Mouse (Mus musculus) small intestine, adult 2 months (tissue): ENCODE data around the gene Insrr. TPM values are rescaled to one million over a fixed set of nuclear protein-coding genes. Genes with fewer than 3 reads are reported as not detected.
A peak's percentile ranks its signal among the peaks of the same experiment; 100 is the strongest.
"Not testable (repeated sequence)": the region's sequence is repeated elsewhere in the genome, so short reads cannot be mapped to it uniquely, and the experiment has no call there.

Experiments used
- H3K27ac ChIP-seq: fragments of 200-500 bp; 2 replicates; pipeline ENCODE4 v1.5.1; 2012; ENCODE audit warnings: low read depth, low read length, control low read depth, inconsistent platforms; ENCODE audit not compliant: insufficient read depth
- H3K27me3 ChIP-seq: fragments of 200-500 bp; 2 replicates; pipeline ENCODE4 v1.6.1; 2012; ENCODE audit warnings: mild to moderate bottlenecking, moderate library complexity, low read length, inconsistent platforms; ENCODE audit not compliant: control insufficient read depth, insufficient read depth
- H3K36me3 ChIP-seq: fragments of 200-500 bp; 2 replicates; pipeline ENCODE4 v1.6.1; 2012; ENCODE audit warnings: mild to moderate bottlenecking, low read length, control low read depth, inconsistent platforms; ENCODE audit not compliant: control insufficient read depth, insufficient read depth
- H3K4me1 ChIP-seq: fragments of 200-500 bp; 2 replicates; pipeline ENCODE4 v1.6.1; 2012; ENCODE audit warnings: low read length, inconsistent platforms, mixed read lengths; ENCODE audit not compliant: control insufficient read depth, insufficient read depth, insufficient read length
- H3K4me3 ChIP-seq: fragments of 200-500 bp; 2 replicates; pipeline ENCODE4 v1.5.1; 2012; ENCODE audit warnings: low read depth, mild to moderate bottlenecking, control low read depth, inconsistent platforms, low read length, moderate library complexity
- CTCF ChIP-seq: fragments of 200-500 bp; IDR thresholded peaks from 2 replicates; pipeline ENCODE4 v1.5.1; 2012; ENCODE audit warnings: low read depth, mild to moderate bottlenecking, control low read depth, inconsistent platforms, low read length, moderate library complexity, mixed read lengths; ENCODE audit not compliant: insufficient replicate concordance, insufficient read length; ENCODE audit errors: extremely low read depth
- POLR2A ChIP-seq: fragments of 200-500 bp; IDR thresholded peaks from 2 replicates; pipeline ENCODE4 v1.6.1; 2012; ENCODE audit warnings: low read depth, mild to moderate bottlenecking, control low read depth, inconsistent platforms, low read length, moderate library complexity
- WGBS: fragments of 180-500 bp; shearing (Covaris S2); methylation state at CpG from one replicate; pipeline ENCODE4 v1.1.7; 2018; 5-methylcytosine and 5-hydroxymethylcytosine counted together
- polyA plus RNA-seq: library from polyadenylated mRNA; depleted of rRNA; stranded (reverse); fragments of >200 nt; gene quantifications from 2 replicates; pipeline ENCODE4 v1.2.3, GENCODE M21; 2012

Insrr gene
- polyA plus RNA-seq, 1 experiment: 2.6 TPM

GRCm38 (mm10) chr3:87811297-87811696 is 14.5 kb downstream of the Insrr start:
- Histone ChIP-seq H3K4me1 (no peaks in the 10 kb centered on the region), H3K36me3 (no peaks in the 10 kb centered on the region), H3K27me3 (peaks cover 25% of the 10 kb centered on the region), H3K4me3 (no peak overlapping the region), H3K27ac (no peak overlapping the region)
- TF ChIP-seq POLR2A: no peak
- no peak for TF ChIP-seq CTCF
- 73% methylated on average over 8 of the region's 8 CpGs for whole genome bisulfite sequencing

DNA sequence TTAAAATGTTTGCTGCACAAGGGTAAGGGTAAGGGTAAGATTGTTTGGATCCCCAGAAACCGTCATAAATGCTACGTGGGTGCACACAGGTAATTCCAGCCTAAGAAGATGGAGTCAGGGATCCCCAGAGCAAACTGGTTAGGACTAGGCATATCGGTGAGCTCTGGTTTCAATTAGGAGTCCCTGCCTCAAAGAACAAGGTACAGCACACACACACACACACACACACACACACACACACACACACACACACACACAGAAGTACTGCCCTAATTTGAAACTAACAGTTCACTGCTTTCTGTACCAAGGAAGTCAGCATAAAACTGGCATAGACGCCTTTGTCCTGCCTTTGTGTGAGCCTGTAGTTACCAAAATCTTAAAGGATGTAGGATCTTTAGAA is 15.7 kb downstream of the Insrr start:
- Histone ChIP-seq H3K4me3 (no peak overlapping the region), H3K27ac (no peak overlapping the region), H3K4me1 (peaks cover 2% of the 10 kb centered on the region; the same call in 1 of the 2 replicates), H3K27me3 (peaks cover 27% of the 10 kb centered on the region), H3K36me3 (no peaks in the 10 kb centered on the region)
- TF ChIP-seq POLR2A (no peak), CTCF (no peak)
- 64% methylated on average over 4 of the region's 4 CpGs for WGBS

GRCm38 (mm10) chr3:87812873-87813272 is 16.1 kb downstream of the Insrr start:
- peaks cover 28% of the 10 kb centered on the region for H3K27me3 ChIP-seq
- no peaks in the 10 kb centered on the region for H3K36me3 ChIP-seq
- H3K4me1 ChIP-seq: peaks cover 2% of the 10 kb centered on the region; the same call in 1 of the 2 replicates
- H3K27ac ChIP-seq: no peak overlapping the region
- no peak overlapping the region for H3K4me3 ChIP-seq
- WGBS: 37% methylated on average over 10 of the region's 10 CpGs
- TF ChIP-seq POLR2A (no peak), CTCF (no peak)

- H3K4me1 ChIP-seq: peaks cover 2% of the 10 kb centered on the region; the same call in 1 of the 2 replicates
- no peak overlapping the region for H3K4me3 ChIP-seq
- H3K27ac ChIP-seq: no peak overlapping the region
- no peaks in the 10 kb centered on the region for H3K36me3 ChIP-seq
- WGBS: 58% methylated on average over 6 of the region's 6 CpGs
- H3K27me3 ChIP-seq: peaks cover 9% of the 10 kb centered on the region; the same call in 1 of the 2 replicates
- TF ChIP-seq POLR2A (no peak), CTCF (no peak)
Observed at GRCm38 (mm10) chr3:87816166-87816565, 19.4 kb downstream of the Insrr start.

DNA sequence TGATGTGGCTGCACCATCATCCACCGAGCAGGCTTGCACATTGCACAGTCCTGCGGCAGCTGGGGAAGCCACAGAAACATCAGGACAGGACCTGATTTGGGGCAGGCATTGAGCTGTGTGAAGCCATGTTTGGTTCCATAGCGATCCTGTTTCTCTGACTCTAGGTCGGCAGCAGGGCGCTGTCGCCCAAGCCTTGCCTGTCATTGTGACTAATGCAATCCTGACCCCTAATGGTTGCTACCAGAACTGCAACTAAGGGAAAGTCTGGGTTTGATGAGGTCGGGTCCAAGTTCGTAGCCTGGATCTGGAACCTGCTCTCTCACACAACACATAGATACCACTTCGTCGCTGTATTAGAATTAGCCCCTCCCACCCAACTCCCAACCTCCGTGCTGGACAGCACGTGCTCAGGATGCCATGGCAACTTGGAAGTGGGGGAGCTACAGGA is 19.9 kb downstream of the Insrr start:
- H3K27me3 ChIP-seq: peaks cover 5% of the 10 kb centered on the region; the same call in 1 of the 2 replicates
- TF ChIP-seq CTCF: peak; percentile 76; the same call in 1 of the 2 replicates
- no peak for TF ChIP-seq POLR2A
- no peak overlapping the region for H3K4me3 ChIP-seq
- no peaks in the 10 kb centered on the region for H3K36me3 ChIP-seq
- WGBS: 4% methylated on average over 12 of the region's 12 CpGs
- no peak overlapping the region for H3K27ac ChIP-seq
- peaks cover 2% of the 10 kb centered on the region; the same call in 1 of the 2 replicates for H3K4me1 ChIP-seq

GRCm38 (mm10) chr3:87818226-87818625 is 21.5 kb downstream of the Insrr start:
- 76% methylated on average over 12 of the region's 12 CpGs for WGBS
- Histone ChIP-seq H3K4me1 (peaks cover 2% of the 10 kb centered on the region; the same call in 1 of the 2 replicates), H3K36me3 (no peaks in the 10 kb centered on the region), H3K27me3 (peaks cover 5% of the 10 kb centered on the region; the same call in 1 of the 2 replicates), H3K27ac (no peak overlapping the region), H3K4me3 (no peak overlapping the region)
- no peak for TF ChIP-seq CTCF
- TF ChIP-seq POLR2A: no peak

GRCm38 (mm10) chr3:87824206-87824605 is 27.5 kb downstream of the Insrr start, which contains the start of gene Pear1:
Pear1 (minus strand) TSS chr3:87824306.
- H3K27me3 ChIP-seq, H3K4me1 ChIP-seq, H3K36me3 ChIP-seq, H3K4me3 ChIP-seq, H3K27ac ChIP-seq: not testable (repeated sequence)
- WGBS: 69% methylated on average over 1 of the region's 1 CpGs
